Mouse (Mus musculus): ENCODE measurements around the gene Syngr1. TPM values are rescaled to one million over a fixed set of nuclear protein-coding genes. Genes with fewer than 3 reads are reported as not detected.
A peak's percentile ranks its signal among the peaks of the same experiment; 100 is the strongest.

Syngr1 gene
- polyA plus RNA-seq, 1 experiment, result 75.5 TPM

DNA sequence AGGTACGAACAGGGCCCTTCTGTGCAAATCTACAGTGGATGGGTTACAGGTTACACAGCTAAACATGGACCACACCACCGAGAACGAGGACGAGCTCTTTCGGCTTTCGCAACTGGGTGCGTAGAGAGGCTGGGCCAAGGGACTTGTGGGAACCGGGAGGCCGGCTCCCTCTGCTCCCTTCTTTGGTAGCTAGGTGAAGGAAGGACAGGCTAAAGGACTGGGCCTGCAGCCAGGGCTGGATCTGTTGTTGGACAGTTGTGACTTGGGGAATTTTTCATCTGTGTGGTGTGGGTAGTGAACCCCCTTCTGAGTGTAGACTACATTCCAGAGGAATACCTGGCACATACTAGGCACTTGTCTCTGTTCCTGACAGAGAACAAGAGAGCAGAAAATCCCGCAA is 61.5 kb downstream of the Syngr1 start:
- DNase-seq (ENCODE audit: low read depth), result no peak
- no peak for TF ChIP-seq POLR2A (IDR thresholded peaks at IDR 0.05; ENCODE audit: borderline replicate concordance, extremely low read depth, insufficient read depth, insufficient read length, poor library complexity, severe bottlenecking)
- no peak for TF ChIP-seq CTCF (IDR thresholded peaks at IDR 0.05; ENCODE audit: borderline replicate concordance, extremely low read depth, insufficient read depth, insufficient read length)

GRCm38 (mm10) chr15:80153757-80154156 is 62.6 kb downstream of the Syngr1 start:
- no peak for DNase-seq (ENCODE audit: low read depth)

DNA sequence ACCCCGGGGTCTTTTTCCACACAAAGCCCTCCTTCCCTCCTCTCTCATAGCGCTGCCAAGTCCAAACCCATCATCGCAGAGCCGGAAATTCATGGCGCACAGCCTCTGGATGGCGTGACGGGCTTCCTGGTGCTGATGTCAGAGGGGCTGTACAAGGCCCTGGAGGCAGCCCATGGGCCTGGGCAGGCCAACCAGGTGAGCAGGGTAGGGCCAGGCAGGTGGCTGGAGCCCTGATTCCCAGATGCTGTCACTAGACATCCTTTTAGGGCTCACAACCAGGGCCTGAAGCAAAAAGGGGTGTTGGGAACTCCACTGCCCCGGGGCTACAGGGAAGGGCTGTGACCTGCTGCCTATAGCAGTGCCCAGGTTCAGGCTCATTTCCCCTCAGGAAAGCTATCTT is 64.6 kb downstream of the Syngr1 start:
- no peak for DNase-seq (ENCODE audit: low read depth)
- no peak for TF ChIP-seq CTCF (IDR thresholded peaks at IDR 0.05; ENCODE audit: borderline replicate concordance, extremely low read depth, insufficient read depth, insufficient read length)
- TF ChIP-seq POLR2A (IDR thresholded peaks at IDR 0.05; ENCODE audit: borderline replicate concordance, extremely low read depth, insufficient read depth, insufficient read length, poor library complexity, severe bottlenecking), result no peak

More at GRCm38 (mm10) chr15:80153757-80154156, 62.6 kb downstream of the Syngr1 start:
- TF ChIP-seq CTCF (IDR thresholded peaks at IDR 0.05; ENCODE audit: borderline replicate concordance, extremely low read depth, insufficient read depth, insufficient read length) (no peak), POLR2A (IDR thresholded peaks at IDR 0.05; ENCODE audit: borderline replicate concordance, extremely low read depth, insufficient read depth, insufficient read length, poor library complexity, severe bottlenecking) (no peak)

- TF ChIP-seq CTCF (IDR thresholded peaks at IDR 0.05; ENCODE audit: borderline replicate concordance, extremely low read depth, insufficient read depth, insufficient read length) (no peak), POLR2A (IDR thresholded peaks at IDR 0.05; ENCODE audit: borderline replicate concordance, extremely low read depth, insufficient read depth, insufficient read length, poor library complexity, severe bottlenecking) (no peak)
- DNase-seq (ENCODE audit: low read depth), result no peak
Observed at GRCm38 (mm10) chr15:80157197-80157943, 66.2 kb downstream of the Syngr1 start.

DNA sequence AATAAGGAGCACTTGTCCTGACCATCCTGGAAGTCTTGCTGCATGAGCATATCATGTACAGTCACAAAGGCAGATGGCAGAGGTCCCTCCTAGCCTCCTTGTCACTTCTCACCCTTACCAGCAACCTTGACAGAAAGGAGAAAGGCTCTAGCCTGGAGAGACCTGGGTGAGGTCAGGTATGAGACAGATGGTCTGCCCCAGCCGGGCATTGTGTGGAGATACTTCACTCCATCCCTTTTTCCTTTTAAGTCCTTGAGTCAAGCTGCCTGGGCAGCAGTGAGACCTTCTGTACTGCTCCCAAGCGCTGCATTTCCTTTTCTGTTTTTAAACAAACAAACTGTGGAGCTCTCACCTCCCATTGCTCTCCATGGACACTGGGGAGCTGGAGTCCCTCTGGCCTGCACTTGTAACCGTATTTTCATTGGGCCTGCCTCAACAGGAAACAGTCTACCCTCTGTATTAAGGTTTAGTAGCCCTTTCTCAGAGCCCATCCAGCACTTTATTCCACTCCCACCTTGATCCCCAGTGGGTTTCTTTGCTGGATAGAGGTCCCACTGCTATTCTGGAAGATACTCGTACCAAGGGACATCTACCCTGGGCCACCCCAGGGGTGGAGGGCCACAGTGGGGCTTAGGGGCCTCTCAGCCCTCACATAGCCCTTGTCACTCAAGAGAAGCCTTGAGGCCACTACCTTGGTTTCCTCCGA is 67.0 kb downstream of the Syngr1 start:
- TF ChIP-seq CTCF (IDR thresholded peaks at IDR 0.05; ENCODE audit: borderline replicate concordance, extremely low read depth, insufficient read depth, insufficient read length) (no peak), POLR2A (IDR thresholded peaks at IDR 0.05; ENCODE audit: borderline replicate concordance, extremely low read depth, insufficient read depth, insufficient read length, poor library complexity, severe bottlenecking) (no peak)
- DNase-seq (ENCODE audit: low read depth), result no peak

- DNase-seq (ENCODE audit: low read depth), result no peak
- no peak for TF ChIP-seq CTCF (IDR thresholded peaks at IDR 0.05; ENCODE audit: borderline replicate concordance, extremely low read depth, insufficient read depth, insufficient read length)
- TF ChIP-seq POLR2A (IDR thresholded peaks at IDR 0.05; ENCODE audit: borderline replicate concordance, extremely low read depth, insufficient read depth, insufficient read length, poor library complexity, severe bottlenecking), result no peak
Observed at GRCm38 (mm10) chr15:80158707-80159090, 67.6 kb downstream of the Syngr1 start.

DNA sequence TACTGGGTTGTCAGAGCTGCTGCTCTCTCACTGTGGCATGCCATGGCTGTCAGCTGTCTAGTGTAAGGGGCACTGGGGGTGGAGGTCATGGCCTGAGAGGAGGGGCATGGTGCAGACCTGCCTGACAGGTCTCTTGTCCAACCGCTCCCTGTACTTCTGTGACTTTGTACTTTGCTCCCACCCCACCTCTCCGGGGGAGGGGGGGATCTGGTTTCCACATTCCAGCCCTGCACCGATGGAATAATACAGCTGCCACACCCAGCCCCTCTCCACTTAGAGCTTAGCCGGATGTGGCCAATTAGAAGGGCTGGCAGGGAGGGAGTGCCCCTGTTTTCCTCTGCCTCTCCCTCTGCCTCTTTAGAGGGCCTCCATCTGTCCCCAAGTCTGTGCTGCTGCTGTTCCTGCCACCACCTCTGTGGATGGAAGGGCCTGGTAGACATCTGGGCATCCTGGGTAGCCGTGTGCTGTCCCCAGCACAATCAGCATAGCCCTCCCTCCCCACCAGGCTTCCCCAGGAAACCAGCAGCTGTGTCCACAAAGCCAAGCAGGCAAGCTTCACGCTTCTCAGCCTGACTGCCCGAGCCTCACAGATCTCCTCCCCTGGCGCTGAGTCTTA is 68.3 kb downstream of the Syngr1 start:
- DNase-seq (ENCODE audit: low read depth), result peak; percentile 28
- TF ChIP-seq CTCF (IDR thresholded peaks at IDR 0.05; ENCODE audit: borderline replicate concordance, extremely low read depth, insufficient read depth, insufficient read length), result no peak
- no peak for TF ChIP-seq POLR2A (IDR thresholded peaks at IDR 0.05; ENCODE audit: borderline replicate concordance, extremely low read depth, insufficient read depth, insufficient read length, poor library complexity, severe bottlenecking)

DNA sequence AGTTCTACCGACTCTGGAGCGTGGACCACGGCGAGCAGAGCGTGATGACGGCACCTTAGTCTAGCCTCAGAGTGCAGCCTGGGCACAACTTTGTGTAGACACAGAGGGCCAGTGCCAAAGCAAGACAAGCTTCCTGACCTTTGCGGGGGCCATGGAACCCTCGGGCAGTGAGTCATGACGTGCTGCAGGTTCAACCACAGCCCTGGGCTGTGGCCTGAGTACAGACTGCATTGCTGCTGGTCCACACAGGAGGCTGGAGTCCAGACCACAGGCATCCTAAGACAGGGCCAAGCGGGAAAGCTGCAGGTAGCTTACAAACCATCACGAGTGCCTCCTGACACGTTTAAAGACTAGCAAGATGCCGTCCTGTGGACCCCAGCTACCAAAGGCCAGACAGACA is 69.1 kb downstream of the Syngr1 start:
- no peak for TF ChIP-seq CTCF (IDR thresholded peaks at IDR 0.05; ENCODE audit: borderline replicate concordance, extremely low read depth, insufficient read depth, insufficient read length)
- TF ChIP-seq POLR2A (IDR thresholded peaks at IDR 0.05; ENCODE audit: borderline replicate concordance, extremely low read depth, insufficient read depth, insufficient read length, poor library complexity, severe bottlenecking), result no peak
- no peak for DNase-seq (ENCODE audit: low read depth)

- DNase-seq (ENCODE audit: low read depth), result no peak
- TF ChIP-seq CTCF (IDR thresholded peaks at IDR 0.05; ENCODE audit: borderline replicate concordance, extremely low read depth, insufficient read depth, insufficient read length), result no peak
- no peak for TF ChIP-seq POLR2A (IDR thresholded peaks at IDR 0.05; ENCODE audit: borderline replicate concordance, extremely low read depth, insufficient read depth, insufficient read length, poor library complexity, severe bottlenecking)
Observed at GRCm38 (mm10) chr15:80160726-80161125, 69.6 kb downstream of the Syngr1 start.

DNA sequence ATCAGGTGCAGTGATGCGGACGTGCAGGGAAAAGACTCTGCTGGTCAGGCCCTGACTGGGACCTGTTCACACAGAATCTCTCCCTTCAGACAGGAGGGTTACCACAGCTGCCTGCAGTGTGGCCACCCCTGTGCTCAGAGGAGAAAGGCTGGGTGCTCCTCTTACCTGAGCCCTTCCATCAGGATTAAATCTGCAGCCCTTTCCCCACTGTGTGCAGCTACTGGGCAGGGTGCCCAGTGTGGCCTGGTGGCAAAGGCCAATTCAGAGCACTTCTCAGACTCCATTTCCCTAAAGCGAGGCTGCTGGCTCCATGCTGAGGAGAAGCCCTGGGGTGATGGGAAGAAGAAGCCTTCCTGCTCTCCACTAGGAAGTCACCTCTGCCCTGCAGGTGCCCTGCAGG is 70.1 kb downstream of the Syngr1 start:
- DNase-seq (ENCODE audit: low read depth), result no peak
- no peak for TF ChIP-seq POLR2A (IDR thresholded peaks at IDR 0.05; ENCODE audit: borderline replicate concordance, extremely low read depth, insufficient read depth, insufficient read length, poor library complexity, severe bottlenecking)
- TF ChIP-seq CTCF (IDR thresholded peaks at IDR 0.05; ENCODE audit: borderline replicate concordance, extremely low read depth, insufficient read depth, insufficient read length), result no peak

DNA sequence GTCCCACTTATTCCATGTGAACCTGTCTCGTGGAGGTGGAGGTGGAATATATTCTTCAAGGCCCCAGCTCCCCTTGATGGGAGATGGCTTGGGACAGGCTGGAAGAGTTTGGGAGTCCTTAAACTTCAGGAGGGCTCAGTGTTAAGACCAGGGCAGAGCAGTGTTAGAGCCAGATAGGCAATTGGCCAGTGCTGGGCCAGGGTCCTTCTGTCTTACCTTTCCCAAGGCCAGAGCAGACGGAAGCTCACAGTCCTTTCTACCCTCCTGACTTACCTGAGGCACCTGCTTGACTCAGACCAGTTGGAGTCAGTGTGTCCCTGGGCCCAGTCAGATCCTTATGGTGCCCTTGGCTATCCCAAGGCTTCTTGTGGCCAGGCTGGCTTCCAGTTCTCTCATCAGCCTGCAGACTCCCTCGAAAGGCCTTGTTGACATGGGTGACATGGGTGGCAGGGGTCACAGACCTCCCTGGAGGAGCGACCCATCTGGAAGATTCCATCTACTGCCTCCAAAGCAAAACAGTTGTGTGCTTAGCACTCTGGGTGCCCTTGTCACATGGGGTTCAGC is 71.3 kb downstream of the Syngr1 start:
- no peak for TF ChIP-seq CTCF (IDR thresholded peaks at IDR 0.05; ENCODE audit: borderline replicate concordance, extremely low read depth, insufficient read depth, insufficient read length)
- no peak for TF ChIP-seq POLR2A (IDR thresholded peaks at IDR 0.05; ENCODE audit: borderline replicate concordance, extremely low read depth, insufficient read depth, insufficient read length, poor library complexity, severe bottlenecking)
- no peak for DNase-seq (ENCODE audit: low read depth)

Data from brain, embryonic 14.5 days (tissue).